Mouse (Mus musculus): Measurements from ENCODE around the gene Morn5. TPM values are rescaled to one million over a fixed set of nuclear protein-coding genes. Genes with fewer than 3 reads are reported as not detected.
A peak's percentile ranks its signal among the peaks of the same experiment; 100 is the strongest.

The Morn5 gene
- total and polyA plus RNA-seq, 2 experiments from 2014 or later: 3.4 TPM; not detected in 1

DNA sequence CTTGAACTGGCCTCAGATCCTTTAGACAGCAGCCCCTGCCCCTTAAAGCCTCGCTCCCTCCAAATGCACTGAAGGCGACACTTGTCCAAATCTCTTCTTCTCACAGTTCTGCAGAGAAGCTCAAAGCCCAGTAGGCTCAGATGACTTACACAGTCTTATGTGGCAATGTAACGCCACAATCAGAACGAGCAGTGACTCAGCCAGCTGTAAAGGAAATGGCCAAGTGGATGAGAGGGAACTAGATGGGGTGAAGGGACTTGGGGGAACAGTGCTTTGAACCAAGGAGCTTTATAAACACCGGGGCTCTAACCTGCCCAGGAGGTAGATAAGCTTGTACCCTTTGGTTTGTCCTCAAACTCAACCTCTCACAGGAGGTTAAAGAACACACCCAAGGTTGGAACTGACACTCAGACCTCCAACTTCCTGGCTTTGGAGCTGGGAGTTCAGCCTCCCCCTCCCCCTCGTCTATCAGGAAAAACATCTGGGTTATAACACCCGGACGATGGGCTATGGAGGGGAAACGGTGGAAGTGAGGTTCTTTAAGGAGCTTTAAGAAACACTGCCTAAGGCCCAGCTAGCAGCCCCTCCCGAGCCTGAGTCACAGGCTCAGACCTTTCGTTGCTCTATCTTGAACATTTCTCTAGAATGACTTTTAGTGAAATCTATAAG lies 13.7 kb upstream of the Morn5 start:
- H3K36me3 ChIP-seq (ENCODE audit: insufficient read depth, low read length): peaks cover 21% of the 10 kb centered on the region

DNA sequence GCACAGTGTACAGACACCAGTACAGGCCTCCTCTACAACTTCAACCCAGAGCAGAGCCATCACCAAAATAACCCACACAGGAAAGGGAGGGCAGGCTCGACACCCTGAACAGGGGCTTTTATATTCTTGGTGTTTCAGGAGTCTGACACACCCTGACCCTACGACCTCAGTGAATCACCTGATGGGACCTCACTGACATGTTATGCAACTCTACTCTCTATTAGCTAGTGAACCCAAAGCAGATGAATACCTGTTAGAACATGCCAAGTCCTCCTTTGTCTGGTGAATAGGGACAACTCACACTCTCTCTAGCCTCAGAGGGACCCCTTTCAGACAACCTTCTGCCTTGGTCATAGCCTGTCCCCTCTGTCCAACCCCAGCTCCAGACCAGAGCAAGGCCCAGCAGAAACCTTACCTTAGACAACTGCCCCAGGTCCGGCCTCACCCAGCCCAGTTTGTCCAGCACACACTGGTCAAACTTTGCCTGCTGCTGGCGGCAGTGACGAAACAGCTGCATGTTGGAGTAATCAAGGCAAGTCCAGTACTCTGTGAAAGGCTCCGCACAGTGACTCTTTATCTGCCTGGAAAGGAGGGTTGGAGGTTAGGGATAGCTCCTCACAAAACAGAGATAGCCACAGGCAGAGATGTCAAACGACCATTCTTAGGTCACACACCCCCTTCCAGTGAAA lies 9.8 kb upstream of the Morn5 start:
- no peak for TF ChIP-seq CTCF (IDR thresholded peaks at IDR 0.05; ENCODE audit: low read depth)
- Histone ChIP-seq H3K27ac (no peak overlapping the region), H3K36me3 (ENCODE audit: insufficient read depth, low read length) (peaks cover 24% of the 10 kb centered on the region), H3K27me3 (ENCODE audit: insufficient read depth, low read length) (no peaks in the 10 kb centered on the region), H3K4me1 (ENCODE audit: insufficient read depth, low read length) (no peaks in the 10 kb centered on the region), H3K4me2 (ENCODE audit: low read depth, low read length) (no peak overlapping the region), H3K9ac (replicated peaks; ENCODE audit: low read length) (no peak overlapping the region), H3K4me3 (ENCODE audit: low read length) (no peak overlapping the region), H3K9me3 (ENCODE audit: low read length) (no peaks in the 10 kb centered on the region)
- ATAC-seq (no peak), DNase-seq (ENCODE audit: low spot score) (no peak)
- WGBS: 84% methylated on average over 7 of the region's 7 CpGs

More for the DNA sequence above, 13.7 kb upstream of the Morn5 start:
- TF ChIP-seq CTCF (IDR thresholded peaks at IDR 0.05; ENCODE audit: low read depth): no peak
- WGBS: 89% methylated on average over 11 of the region's 11 CpGs
- no peak for ATAC-seq
- Histone ChIP-seq H3K9ac (replicated peaks; ENCODE audit: low read length) (no peak overlapping the region), H3K9me3 (ENCODE audit: low read length) (peaks cover 5% of the 10 kb centered on the region; the same call in 1 of the 2 replicates), H3K27me3 (ENCODE audit: insufficient read depth, low read length) (no peaks in the 10 kb centered on the region), H3K27ac (no peak overlapping the region), H3K4me1 (ENCODE audit: insufficient read depth, low read length) (no peaks in the 10 kb centered on the region), H3K4me3 (ENCODE audit: low read length) (no peak overlapping the region), H3K4me2 (ENCODE audit: low read depth, low read length) (no peak overlapping the region)
- DNase-seq (ENCODE audit: low spot score): no peak

DNA sequence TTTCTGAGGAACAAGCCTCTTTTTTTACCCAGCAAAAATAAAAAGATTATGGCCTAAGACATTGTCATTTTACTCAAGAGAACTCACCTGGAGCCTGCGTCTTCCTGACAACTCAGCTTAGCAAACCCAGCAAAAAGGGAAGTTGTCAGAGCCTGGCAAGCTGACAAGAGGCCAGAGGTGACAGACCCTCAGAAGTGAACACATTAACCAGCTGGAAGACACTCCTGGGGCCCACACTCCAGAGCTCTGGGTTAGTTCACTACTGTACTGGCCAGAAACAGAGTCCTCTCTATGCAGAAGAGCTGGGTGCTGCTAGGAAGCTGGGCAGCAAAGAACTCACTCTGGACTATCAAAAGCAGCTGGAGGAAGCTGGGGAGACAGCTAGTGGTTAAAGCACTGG lies 8.4 kb upstream of the Morn5 start:
- no peaks in the 10 kb centered on the region for H3K27me3 ChIP-seq (ENCODE audit: insufficient read depth, low read length)
- no peak overlapping the region for H3K27ac ChIP-seq
- no peak overlapping the region for H3K4me3 ChIP-seq (ENCODE audit: low read length)
- H3K9me3 ChIP-seq (ENCODE audit: low read length): no peaks in the 10 kb centered on the region
- DNase-seq (ENCODE audit: low spot score) (no peak), ATAC-seq (no peak)
- H3K4me1 ChIP-seq (ENCODE audit: insufficient read depth, low read length): no peaks in the 10 kb centered on the region
- no peak for TF ChIP-seq CTCF (IDR thresholded peaks at IDR 0.05; ENCODE audit: low read depth)
- no peak overlapping the region for H3K4me2 ChIP-seq (ENCODE audit: low read depth, low read length)
- H3K9ac ChIP-seq (replicated peaks; ENCODE audit: low read length): no peak overlapping the region
- H3K36me3 ChIP-seq (ENCODE audit: insufficient read depth, low read length): peaks cover 14% of the 10 kb centered on the region; the same call in 1 of the 2 replicates
- WGBS: 70% methylated on average over 1 of the region's 1 CpGs

DNA sequence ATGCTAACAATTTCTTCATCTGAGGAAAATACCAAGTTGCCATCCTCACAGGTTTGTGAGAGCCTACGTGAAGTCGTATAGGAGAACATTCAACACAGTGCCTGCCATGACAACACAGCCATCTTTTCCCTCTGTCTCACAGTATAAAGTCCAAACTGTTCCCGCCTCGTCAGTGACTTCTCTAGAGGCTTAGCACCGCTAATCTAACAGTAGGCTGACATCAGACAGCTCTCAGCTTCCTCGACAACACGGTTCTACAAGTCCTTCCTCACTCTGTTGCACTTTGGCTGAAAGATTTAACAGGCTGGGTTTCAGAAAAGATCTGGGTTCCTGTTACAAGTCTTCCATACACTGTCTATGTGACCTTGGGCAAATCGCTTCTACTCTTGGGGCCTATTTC lies 1.1 kb upstream of the Morn5 start:
- DNase-seq (ENCODE audit: low spot score) (no peak), ATAC-seq (no peak)
- H3K27ac ChIP-seq: peak overlapping the region; percentile 68; the same call in 1 of the 2 replicates
- 0 out of 2 replicates have a peak, but pooled peaks cover under 1% of the 10 kb centered on the region for H3K36me3 ChIP-seq (ENCODE audit: insufficient read depth, low read length)
- peak overlapping the region; percentile 75 for H3K4me2 ChIP-seq (ENCODE audit: low read depth, low read length)
- peaks cover 8% of the 10 kb centered on the region for H3K4me1 ChIP-seq (ENCODE audit: insufficient read depth, low read length)
- H3K27me3 ChIP-seq (ENCODE audit: insufficient read depth, low read length): no peaks in the 10 kb centered on the region
- H3K9me3 ChIP-seq (ENCODE audit: low read length): no peaks in the 10 kb centered on the region
- 74% methylated on average over 8 of the region's 8 CpGs for WGBS
- no peak for TF ChIP-seq CTCF (IDR thresholded peaks at IDR 0.05; ENCODE audit: low read depth)
- peak overlapping the region; percentile 69 for H3K9ac ChIP-seq (replicated peaks; ENCODE audit: low read length)
- H3K4me3 ChIP-seq (ENCODE audit: low read length): peak overlapping the region; percentile 54

DNA sequence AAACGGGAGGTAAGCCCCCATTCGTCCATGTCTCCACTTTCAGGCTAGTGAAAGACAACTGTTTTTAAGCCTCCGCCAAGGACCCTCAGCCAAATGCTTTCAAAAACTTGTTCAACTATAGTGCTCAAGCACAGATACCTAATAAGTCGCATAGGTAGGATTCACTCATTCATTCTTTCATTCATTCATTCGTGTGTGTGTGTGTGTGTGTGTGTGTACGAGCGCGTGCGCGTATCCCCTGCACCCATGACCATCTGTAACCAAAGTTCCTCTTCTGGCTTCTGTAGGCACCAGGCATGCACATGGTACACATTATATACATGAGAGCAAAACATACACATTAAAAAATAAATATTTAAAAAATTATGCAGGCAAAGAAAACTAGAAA lies 303 bp downstream of the Morn5 start:
- no peaks in the 10 kb centered on the region for H3K27me3 ChIP-seq (ENCODE audit: insufficient read depth, low read length)
- DNase-seq (ENCODE audit: low spot score) (no peak), ATAC-seq (peak; percentile 49; the same call in 1 of the 2 replicates)
- TF ChIP-seq CTCF (IDR thresholded peaks at IDR 0.05; ENCODE audit: low read depth): no peak
- H3K27ac ChIP-seq: no peak overlapping the region
- H3K4me1 ChIP-seq (ENCODE audit: insufficient read depth, low read length): peaks cover 8% of the 10 kb centered on the region
- no peak overlapping the region for H3K9ac ChIP-seq (replicated peaks; ENCODE audit: low read length)
- no peaks in the 10 kb centered on the region for H3K36me3 ChIP-seq (ENCODE audit: insufficient read depth, low read length)
- H3K9me3 ChIP-seq (ENCODE audit: low read length): no peaks in the 10 kb centered on the region
- 44% methylated on average over 10 of the region's 10 CpGs for WGBS
- H3K4me2 ChIP-seq (ENCODE audit: low read depth, low read length): peak overlapping the region; percentile 75
- peak overlapping the region; percentile 54 for H3K4me3 ChIP-seq (ENCODE audit: low read length)

DNA sequence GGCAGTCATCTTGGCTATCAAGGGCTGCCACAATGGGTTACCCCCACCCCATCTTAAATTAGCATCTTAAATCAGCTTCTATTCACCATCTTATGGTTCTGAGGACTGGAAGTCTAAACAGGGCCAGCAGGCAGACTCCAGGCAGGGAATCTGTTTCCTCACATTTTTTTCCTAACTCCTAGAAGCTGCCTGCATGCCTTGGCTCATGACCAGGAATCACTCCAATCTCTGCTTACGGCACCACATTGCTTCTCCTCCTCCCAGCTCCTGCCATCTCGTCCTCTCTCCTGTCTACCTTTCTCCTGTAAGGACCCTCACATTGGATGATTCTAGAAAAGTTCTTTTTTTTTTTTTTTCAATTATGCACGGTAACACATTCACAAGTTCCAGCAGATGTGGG lies 4.0 kb downstream of the Morn5 start:
- H3K9me3 ChIP-seq (ENCODE audit: low read length): no peaks in the 10 kb centered on the region
- TF ChIP-seq CTCF (IDR thresholded peaks at IDR 0.05; ENCODE audit: low read depth): no peak
- H3K4me3 ChIP-seq (ENCODE audit: low read length): no peak overlapping the region
- no peaks in the 10 kb centered on the region for H3K27me3 ChIP-seq (ENCODE audit: insufficient read depth, low read length)
- peaks cover 2% of the 10 kb centered on the region for H3K4me1 ChIP-seq (ENCODE audit: insufficient read depth, low read length)
- no peaks in the 10 kb centered on the region for H3K36me3 ChIP-seq (ENCODE audit: insufficient read depth, low read length)
- H3K27ac ChIP-seq: no peak overlapping the region
- DNase-seq (ENCODE audit: low spot score) (no peak), ATAC-seq (no peak)
- WGBS: 55% methylated on average over 3 of the region's 3 CpGs
- H3K9ac ChIP-seq (replicated peaks; ENCODE audit: low read length): no peak overlapping the region
- no peak overlapping the region for H3K4me2 ChIP-seq (ENCODE audit: low read depth, low read length)

DNA sequence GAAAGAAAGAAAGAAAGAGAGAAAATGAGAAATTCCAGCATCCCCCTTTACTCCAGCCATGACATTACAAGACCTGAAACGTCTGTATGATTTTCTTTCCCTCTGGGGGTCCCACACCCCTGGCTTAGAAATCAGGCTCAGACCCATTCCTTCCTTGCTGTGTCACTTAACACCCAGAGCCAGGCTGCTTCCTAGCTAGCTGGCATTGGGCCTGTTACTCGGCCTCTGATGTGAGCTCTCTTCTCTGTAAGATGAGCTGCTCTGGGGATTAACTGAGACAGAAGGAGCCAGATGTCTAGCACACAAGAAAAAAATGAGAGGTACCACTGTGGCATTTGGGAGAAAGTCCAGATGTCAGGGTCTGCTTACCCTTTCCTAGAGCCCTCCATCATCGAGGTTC lies 7.0 kb downstream of the Morn5 start:
- H3K4me3 ChIP-seq (ENCODE audit: low read length): no peak overlapping the region
- ATAC-seq (no peak), DNase-seq (ENCODE audit: low spot score) (no peak)
- no peak overlapping the region for H3K9ac ChIP-seq (replicated peaks; ENCODE audit: low read length)
- no peak for TF ChIP-seq CTCF (IDR thresholded peaks at IDR 0.05; ENCODE audit: low read depth)
- H3K9me3 ChIP-seq (ENCODE audit: low read length): no peaks in the 10 kb centered on the region
- no peaks in the 10 kb centered on the region for H3K27me3 ChIP-seq (ENCODE audit: insufficient read depth, low read length)
- whole genome bisulfite sequencing: 41% methylated on average over 3 of the region's 3 CpGs
- no peak overlapping the region for H3K4me2 ChIP-seq (ENCODE audit: low read depth, low read length)
- no peaks in the 10 kb centered on the region for H3K36me3 ChIP-seq (ENCODE audit: insufficient read depth, low read length)
- H3K27ac ChIP-seq: no peak overlapping the region
- H3K4me1 ChIP-seq (ENCODE audit: insufficient read depth, low read length): no peaks in the 10 kb centered on the region
